Mouse (Mus musculus): ENCODE results near the gene Rpl10.

Rpl10 gene

GRCm38 (mm10) chrX:74245687-74246086 is 24.9 kb upstream of the Rpl10 start:
- Histone ChIP-seq H3K36me3 (ENCODE audit: insufficient read depth, low read length) (peaks cover 34% of the 10 kb centered on the region), H3K27me3 (ENCODE audit: insufficient read depth, low read length) (no peaks in the 10 kb centered on the region), H3K9me3 (ENCODE audit: low read length) (no peaks in the 10 kb centered on the region), H3K4me3 (replicated peaks; ENCODE audit: low read length) (peak overlapping the region; percentile 86), H3K4me1 (replicated peaks; ENCODE audit: low read depth, low read length) (peaks cover 38% of the 10 kb centered on the region)
- TF ChIP-seq NANOG (IDR thresholded peaks at IDR 0.05; ENCODE audit: borderline replicate concordance, low read length) (no peak), POU5F1 (IDR thresholded peaks at IDR 0.05; ENCODE audit: borderline replicate concordance, low read length) (no peak), CTCF (conservative IDR thresholded peaks at IDR 0.05; ENCODE audit: low read length) (no peak)

GRCm38 (mm10) chrX:74246213-74246681 is 24.4 kb upstream of the Rpl10 start:
- H3K27me3 ChIP-seq (ENCODE audit: insufficient read depth, low read length), result no peaks in the 10 kb centered on the region
- H3K4me1 ChIP-seq (replicated peaks; ENCODE audit: low read depth, low read length), result peaks cover 38% of the 10 kb centered on the region
- H3K36me3 ChIP-seq (ENCODE audit: insufficient read depth, low read length), result peaks cover 29% of the 10 kb centered on the region
- peak overlapping the region; percentile 86 for H3K4me3 ChIP-seq (replicated peaks; ENCODE audit: low read length)
- TF ChIP-seq POU5F1 (IDR thresholded peaks at IDR 0.05; ENCODE audit: borderline replicate concordance, low read length) (no peak), NANOG (IDR thresholded peaks at IDR 0.05; ENCODE audit: borderline replicate concordance, low read length) (no peak), CTCF (conservative IDR thresholded peaks at IDR 0.05; ENCODE audit: low read length) (no peak)
- H3K9me3 ChIP-seq (ENCODE audit: low read length), result no peaks in the 10 kb centered on the region

- peak overlapping the region; percentile 71 for H3K4me3 ChIP-seq (replicated peaks; ENCODE audit: low read length)
- TF ChIP-seq CTCF (conservative IDR thresholded peaks at IDR 0.05; ENCODE audit: low read length), result no peak
- TF ChIP-seq POU5F1 (IDR thresholded peaks at IDR 0.05; ENCODE audit: borderline replicate concordance, low read length), result no peak
- TF ChIP-seq NANOG (IDR thresholded peaks at IDR 0.05; ENCODE audit: borderline replicate concordance, low read length), result no peak
- H3K27me3 ChIP-seq (ENCODE audit: insufficient read depth, low read length), result no peaks in the 10 kb centered on the region
- H3K4me1 ChIP-seq (replicated peaks; ENCODE audit: low read depth, low read length), result peaks cover 38% of the 10 kb centered on the region
- peaks cover 24% of the 10 kb centered on the region for H3K36me3 ChIP-seq (ENCODE audit: insufficient read depth, low read length)
- no peaks in the 10 kb centered on the region for H3K9me3 ChIP-seq (ENCODE audit: low read length)
Measured at GRCm38 (mm10) chrX:74246693-74247092, 23.9 kb upstream of the Rpl10 start.

GRCm38 (mm10) chrX:74248651-74249050 is 22.0 kb upstream of the Rpl10 start:
- Histone ChIP-seq H3K4me3 (replicated peaks; ENCODE audit: low read length) (peak overlapping the region; percentile 75; the same call in 1 of the 2 replicates), H3K9me3 (ENCODE audit: low read length) (no peaks in the 10 kb centered on the region), H3K36me3 (ENCODE audit: insufficient read depth, low read length) (peaks cover 5% of the 10 kb centered on the region), H3K4me1 (replicated peaks; ENCODE audit: low read depth, low read length) (peaks cover 23% of the 10 kb centered on the region), H3K27me3 (ENCODE audit: insufficient read depth, low read length) (no peaks in the 10 kb centered on the region)
- TF ChIP-seq CTCF (conservative IDR thresholded peaks at IDR 0.05; ENCODE audit: low read length) (peak; percentile 38), POU5F1 (IDR thresholded peaks at IDR 0.05; ENCODE audit: borderline replicate concordance, low read length) (no peak)

GRCm38 (mm10) chrX:74249615-74250014 is 21.0 kb upstream of the Rpl10 start, which contains the start of gene Flna:
Gene Flna, minus strand, starts transcription at chrX:74249820.
- H3K27me3 ChIP-seq (ENCODE audit: insufficient read depth, low read length), result no peaks in the 10 kb centered on the region
- TF ChIP-seq NANOG (IDR thresholded peaks at IDR 0.05; ENCODE audit: borderline replicate concordance, low read length) (no peak), CTCF (conservative IDR thresholded peaks at IDR 0.05; ENCODE audit: low read length) (no peak), POU5F1 (IDR thresholded peaks at IDR 0.05; ENCODE audit: borderline replicate concordance, low read length) (no peak)
- H3K9me3 ChIP-seq (ENCODE audit: low read length), result no peaks in the 10 kb centered on the region
- no peaks in the 10 kb centered on the region for H3K36me3 ChIP-seq (ENCODE audit: insufficient read depth, low read length)
- H3K4me3 ChIP-seq (replicated peaks; ENCODE audit: low read length), result peak within 1 kb of the TSS; percentile 75
- peaks cover 16% of the 10 kb centered on the region for H3K4me1 ChIP-seq (replicated peaks; ENCODE audit: low read depth, low read length)

GRCm38 (mm10) chrX:74254153-74254887 is 16.3 kb upstream of the Rpl10 start, which contains the start of gene Emd:
Gene Emd, plus strand, starts transcription at chrX:74254687.
- Histone ChIP-seq H3K36me3 (ENCODE audit: insufficient read depth, low read length) (peaks cover 34% of the 10 kb centered on the region), H3K4me3 (replicated peaks; ENCODE audit: low read length) (peak within 1 kb of the TSS; percentile 85)
- TF ChIP-seq POU5F1 (IDR thresholded peaks at IDR 0.05; ENCODE audit: borderline replicate concordance, low read length), result no peak
- no peak for TF ChIP-seq CTCF (conservative IDR thresholded peaks at IDR 0.05; ENCODE audit: low read length)
- no peak for TF ChIP-seq NANOG (IDR thresholded peaks at IDR 0.05; ENCODE audit: borderline replicate concordance, low read length)

GRCm38 (mm10) chrX:74254888-74255565 is 15.6 kb upstream of the Rpl10 start:
- no peak for TF ChIP-seq NANOG (IDR thresholded peaks at IDR 0.05; ENCODE audit: borderline replicate concordance, low read length)
- no peak for TF ChIP-seq CTCF (conservative IDR thresholded peaks at IDR 0.05; ENCODE audit: low read length)
- no peak for TF ChIP-seq POU5F1 (IDR thresholded peaks at IDR 0.05; ENCODE audit: borderline replicate concordance, low read length)
- Histone ChIP-seq H3K27me3 (ENCODE audit: insufficient read depth, low read length) (no peaks in the 10 kb centered on the region), H3K9me3 (ENCODE audit: low read length) (no peaks in the 10 kb centered on the region), H3K4me3 (replicated peaks; ENCODE audit: low read length) (peak overlapping the region; percentile 85), H3K4me1 (replicated peaks; ENCODE audit: low read depth, low read length) (peaks cover 9% of the 10 kb centered on the region), H3K36me3 (ENCODE audit: insufficient read depth, low read length) (peaks cover 38% of the 10 kb centered on the region)

More at GRCm38 (mm10) chrX:74254153-74254887, 16.3 kb upstream of the Rpl10 start, which contains the start of gene Emd:
- Histone ChIP-seq H3K4me1 (replicated peaks; ENCODE audit: low read depth, low read length) (peaks cover 10% of the 10 kb centered on the region), H3K27me3 (ENCODE audit: insufficient read depth, low read length) (no peaks in the 10 kb centered on the region), H3K9me3 (ENCODE audit: low read length) (no peaks in the 10 kb centered on the region)

GRCm38 (mm10) chrX:74257746-74258145 is 12.9 kb upstream of the Rpl10 start:
- Histone ChIP-seq H3K27me3 (ENCODE audit: insufficient read depth, low read length) (no peaks in the 10 kb centered on the region), H3K4me1 (replicated peaks; ENCODE audit: low read depth, low read length) (peaks cover 9% of the 10 kb centered on the region), H3K9me3 (ENCODE audit: low read length) (no peaks in the 10 kb centered on the region), H3K4me3 (replicated peaks; ENCODE audit: low read length) (no peak overlapping the region), H3K36me3 (ENCODE audit: insufficient read depth, low read length) (peaks cover 41% of the 10 kb centered on the region)
- no peak for TF ChIP-seq CTCF (conservative IDR thresholded peaks at IDR 0.05; ENCODE audit: low read length)
